Mouse (Mus musculus) cerebellum, adult (tissue): ENCODE measurements around the gene Capns2.

Experiments
- ATAC-seq: cut with Nextera tagmentation; 2 replicates; pipeline ENCODE4 v1.9.2; 2017; ENCODE audit warnings: mild to moderate bottlenecking, moderate library complexity, mixed read lengths; ENCODE audit not compliant: insufficient number of reproducible peaks, low FRiP score, low TSS enrichment

Gene Capns2

GRCm38 (mm10) chr8:92903488-92904135, 2.4 kb downstream of the Capns2 start:
- no peak for ATAC-seq

GRCm38 (mm10) chr8:92906553-92906952, 5.3 kb downstream of the Capns2 start:
- no peak for ATAC-seq

- ATAC-seq = no peak
Measured at GRCm38 (mm10) chr8:92908448-92908847, 7.2 kb downstream of the Capns2 start.

- ATAC-seq = no peak
Measured at GRCm38 (mm10) chr8:92911477-92911876, 10.3 kb downstream of the Capns2 start.

GRCm38 (mm10) chr8:92913396-92913795, 12.2 kb downstream of the Capns2 start:
- ATAC-seq = no peak

- ATAC-seq = no peak
Measured at GRCm38 (mm10) chr8:92916082-92916481, 14.9 kb downstream of the Capns2 start.

- ATAC-seq = no peak
Measured at GRCm38 (mm10) chr8:92921768-92922167, 20.6 kb downstream of the Capns2 start.

- ATAC-seq = no peak
Measured at GRCm38 (mm10) chr8:92928986-92929385, 27.8 kb downstream of the Capns2 start.

GRCm38 (mm10) chr8:92938056-92938455, 36.8 kb downstream of the Capns2 start:
- ATAC-seq = no peak

- ATAC-seq = no peak
Measured at GRCm38 (mm10) chr8:92949071-92949470, 47.9 kb downstream of the Capns2 start.

GRCm38 (mm10) chr8:92950639-92951371, 49.6 kb downstream of the Capns2 start:
- ATAC-seq = no peak
